Mouse (Mus musculus): Measurements from ENCODE around the gene Rere.

The Rere gene

GRCm38 (mm10) chr4:150382504-150382903 lies 101.1 kb downstream of the Rere start:
- no peak for DNase-seq (ENCODE audit: low read depth, low spot score)

- DNase-seq (ENCODE audit: low read depth, low spot score) = no peak
These were observed 103.0 kb downstream of the Rere start for GRCm38 (mm10) chr4:150384405-150384804.

- DNase-seq (ENCODE audit: low read depth, low spot score) = no peak
These were observed 103.5 kb downstream of the Rere start for GRCm38 (mm10) chr4:150384899-150385298.

DNA sequence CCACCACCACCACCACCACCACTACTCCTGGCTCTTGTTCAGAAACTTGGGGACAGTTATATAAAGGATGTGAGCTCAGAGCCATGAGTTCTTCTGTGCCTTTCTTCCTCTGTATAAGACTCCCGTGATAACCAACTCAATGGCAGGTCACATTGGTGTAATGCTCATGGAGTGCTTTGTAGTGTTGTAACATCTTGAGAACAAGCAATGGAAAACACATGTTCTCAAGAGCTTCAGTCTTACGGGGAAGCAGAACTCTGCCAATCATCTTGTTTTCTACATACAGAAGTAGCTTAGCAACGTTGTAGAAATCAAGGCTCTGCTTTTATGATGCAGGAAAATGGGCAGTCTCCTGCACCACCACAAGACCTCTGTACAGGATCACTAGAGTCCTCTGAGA lies 107.1 kb downstream of the Rere start:
- DNase-seq (ENCODE audit: low read depth, low spot score) = no peak

GRCm38 (mm10) chr4:150393607-150394006 lies 112.2 kb downstream of the Rere start:
- no peak for DNase-seq (ENCODE audit: low read depth, low spot score)

- DNase-seq (ENCODE audit: low read depth, low spot score) = no peak
These were observed 112.6 kb downstream of the Rere start for GRCm38 (mm10) chr4:150394091-150394490.

- no peak for DNase-seq (ENCODE audit: low read depth, low spot score)
These were observed 114.9 kb downstream of the Rere start for GRCm38 (mm10) chr4:150396339-150396738.

- no peak for DNase-seq (ENCODE audit: low read depth, low spot score)
These were observed 115.6 kb downstream of the Rere start for GRCm38 (mm10) chr4:150396826-150397620.

GRCm38 (mm10) chr4:150399032-150399431 lies 117.6 kb downstream of the Rere start:
- DNase-seq (ENCODE audit: low read depth, low spot score) = no peak

GRCm38 (mm10) chr4:150401830-150402607 lies 120.6 kb downstream of the Rere start:
- DNase-seq (ENCODE audit: low read depth, low spot score) = no peak

DNA sequence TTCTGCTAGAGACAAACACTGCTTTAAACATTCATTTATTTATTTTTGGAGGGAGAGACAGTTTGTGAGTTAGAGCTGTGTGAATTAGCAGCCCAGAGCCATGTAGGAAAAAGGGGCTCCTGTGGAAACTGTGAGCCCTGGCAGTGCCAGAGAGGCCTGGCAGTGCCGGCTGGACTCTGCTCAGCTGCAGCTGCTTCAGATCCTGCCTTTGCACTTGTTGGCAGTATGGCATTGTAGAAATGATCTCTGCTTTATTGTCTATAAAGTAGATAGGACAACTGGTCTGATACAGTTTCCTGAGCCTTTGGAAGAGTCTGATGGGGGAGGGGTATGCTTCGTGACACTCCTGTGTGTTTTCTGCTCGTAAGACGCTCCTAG lies 121.2 kb downstream of the Rere start:
- DNase-seq (ENCODE audit: low read depth, low spot score) = no peak

DNA sequence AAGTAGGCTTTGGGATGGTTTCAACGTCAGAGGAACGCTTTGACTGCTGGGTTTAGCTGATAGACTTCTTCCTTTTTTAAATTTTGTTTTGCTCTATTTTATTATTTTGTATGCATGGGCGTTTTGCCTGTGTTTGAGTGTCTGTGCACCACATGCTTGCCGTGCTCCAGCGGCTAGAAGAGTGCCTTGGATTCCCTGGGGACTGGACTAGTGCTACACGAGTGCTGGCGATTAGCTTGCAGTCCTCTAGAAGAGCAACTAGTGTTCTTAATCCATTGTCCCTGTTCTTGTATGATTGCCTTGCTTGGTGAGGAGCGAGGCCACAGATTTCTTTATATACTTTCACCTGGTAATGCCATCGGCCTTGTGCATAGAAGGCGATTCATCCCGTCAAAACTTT lies 122.5 kb downstream of the Rere start:
- DNase-seq (ENCODE audit: low read depth, low spot score) = no peak

DNA sequence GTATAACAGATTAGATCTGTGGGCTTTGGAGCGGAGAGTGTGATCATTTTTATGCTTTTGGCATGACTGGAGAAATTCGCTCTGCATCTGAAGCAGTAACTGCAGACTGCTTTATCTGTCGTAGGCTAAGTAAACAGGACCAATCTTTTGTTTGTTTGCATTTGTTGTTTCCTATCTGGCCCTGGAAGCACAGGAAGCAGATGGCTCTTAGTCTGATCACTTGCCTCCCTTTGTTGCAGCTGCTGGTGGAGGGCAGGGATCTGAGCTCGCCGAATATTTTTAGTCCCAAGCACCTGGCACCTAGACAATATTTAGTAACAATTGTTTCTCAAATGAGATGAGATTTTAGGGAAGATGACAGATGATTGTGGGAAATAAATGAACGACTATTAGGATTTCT lies 123.1 kb downstream of the Rere start:
- no peak for DNase-seq (ENCODE audit: low read depth, low spot score)

DNA sequence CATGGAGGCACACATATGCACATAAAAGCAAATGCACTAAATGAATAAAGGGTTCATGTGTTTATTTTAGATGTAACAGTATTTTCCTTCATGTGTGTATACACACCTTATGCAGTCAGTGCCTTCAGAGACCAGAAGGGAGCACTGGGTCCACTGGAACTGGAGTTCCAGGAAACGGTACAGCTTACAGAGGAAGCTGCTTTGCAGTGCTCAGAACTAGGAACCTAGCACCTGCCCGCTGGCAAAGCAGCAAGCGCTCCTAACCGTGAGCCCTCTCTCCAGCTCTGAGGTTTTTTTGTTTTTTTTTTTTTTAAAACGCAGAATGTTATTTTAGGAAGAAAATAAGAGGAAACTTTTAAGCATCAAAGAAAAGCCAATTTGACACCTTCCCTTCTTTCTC lies 124.3 kb downstream of the Rere start:
- DNase-seq (ENCODE audit: low read depth, low spot score) = no peak

DNA sequence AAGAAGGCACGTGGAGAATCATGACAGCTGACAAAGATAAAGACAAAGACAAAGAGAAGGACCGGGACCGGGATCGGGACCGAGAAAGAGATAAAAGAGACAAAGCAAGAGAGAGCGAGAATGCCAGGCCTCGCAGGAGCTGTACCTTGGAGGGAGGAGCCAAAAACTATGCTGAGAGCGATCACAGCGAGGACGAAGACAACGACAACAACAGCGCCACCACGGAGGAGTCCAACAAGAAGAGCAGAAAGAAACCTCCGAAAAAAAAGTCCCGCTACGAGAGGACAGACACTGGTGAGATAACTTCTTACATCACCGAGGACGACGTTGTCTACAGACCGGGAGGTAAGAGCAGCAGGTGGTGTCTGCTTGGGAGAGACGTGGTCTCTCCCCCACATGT lies 124.9 kb downstream of the Rere start:
- DNase-seq (ENCODE audit: low read depth, low spot score) = no peak

- DNase-seq (ENCODE audit: low read depth, low spot score) = no peak
These were observed 125.4 kb downstream of the Rere start for GRCm38 (mm10) chr4:150406821-150407220.

GRCm38 (mm10) chr4:150414296-150414695 lies 132.8 kb downstream of the Rere start:
- no peak for DNase-seq (ENCODE audit: low read depth, low spot score)

DNA sequence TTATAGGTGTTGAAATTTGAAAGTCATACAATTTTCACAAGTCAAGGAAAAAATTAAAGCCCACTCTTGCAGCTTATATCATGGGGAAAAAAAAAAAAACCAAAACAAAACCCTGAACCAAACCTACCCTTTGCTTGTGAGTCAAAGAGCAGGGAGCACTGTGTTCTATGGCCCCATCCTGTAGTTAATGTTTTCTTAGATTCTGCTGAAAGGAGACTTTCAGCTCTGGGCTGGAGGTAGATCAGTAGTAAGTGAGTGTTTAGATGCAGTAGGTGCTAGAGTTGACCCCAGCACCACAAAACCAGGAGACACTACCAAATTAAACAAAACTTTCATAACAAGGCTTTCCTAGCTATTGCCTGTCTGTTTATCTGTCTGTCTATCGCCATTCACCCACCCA lies 133.3 kb downstream of the Rere start:
- no peak for DNase-seq (ENCODE audit: low read depth, low spot score)

- DNase-seq (ENCODE audit: low read depth, low spot score) = no peak
These were observed 134.0 kb downstream of the Rere start for GRCm38 (mm10) chr4:150415227-150415969.

DNA sequence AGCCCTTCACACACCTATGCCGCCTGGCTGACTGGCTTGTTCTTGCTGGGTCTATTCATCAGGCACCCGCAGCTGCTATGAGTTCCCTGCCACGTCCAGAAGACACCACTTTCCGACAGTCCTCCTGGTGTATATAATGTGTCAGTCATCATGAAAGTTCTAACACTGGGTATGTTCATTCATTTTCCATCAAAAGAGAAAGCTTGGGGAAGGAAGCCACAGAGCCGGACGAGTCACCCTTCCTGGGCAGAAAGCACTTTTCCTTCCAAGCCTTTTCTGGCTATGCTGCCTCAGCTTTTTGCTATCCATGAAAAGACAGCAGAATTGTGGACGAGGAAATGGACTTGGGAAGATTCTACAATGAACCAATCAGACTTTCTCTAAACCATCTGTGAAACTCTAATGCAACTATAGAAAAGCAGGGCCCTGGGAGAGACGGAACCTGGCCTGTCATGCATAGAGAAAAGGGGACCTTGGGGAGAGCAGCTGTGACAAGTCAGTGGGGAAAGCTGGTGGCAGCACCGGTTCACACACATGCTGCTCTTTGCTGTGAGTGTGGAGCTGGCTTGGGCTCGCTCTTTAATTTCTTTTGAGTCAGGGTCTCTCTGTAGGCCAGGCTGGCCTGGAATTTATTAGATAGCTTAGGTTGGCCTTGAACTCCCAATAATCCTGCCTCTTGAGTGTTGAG lies 139.3 kb downstream of the Rere start:
- DNase-seq (ENCODE audit: low read depth, low spot score) = no peak

GRCm38 (mm10) chr4:150426098-150426879 lies 144.8 kb downstream of the Rere start:
- DNase-seq (ENCODE audit: low read depth, low spot score) = no peak

Measured in retina, postnatal 7 days (tissue).